Comparison of ENCODE assay signal across 15 mouse cellular contexts in the genomic region with DNA sequence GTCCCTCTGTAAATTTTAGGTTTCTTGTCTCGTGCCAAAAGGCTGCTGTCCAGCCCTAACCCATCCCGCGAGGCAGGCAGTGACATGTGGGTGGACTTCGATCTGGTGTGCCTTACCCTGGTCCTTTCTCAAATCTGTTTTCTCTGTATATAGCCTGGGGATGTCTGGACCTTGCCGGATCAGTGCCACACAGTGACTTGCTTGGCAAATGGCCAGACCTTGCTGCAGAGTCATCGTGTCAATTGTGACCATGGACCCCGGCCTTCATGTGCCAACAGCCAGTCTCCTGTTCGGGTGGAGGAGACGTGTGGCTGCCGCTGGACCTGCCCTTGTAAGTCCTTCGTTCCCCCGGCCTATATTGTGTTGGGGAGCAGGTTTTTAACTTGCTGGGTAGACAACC. TPM values are rescaled to one million over a fixed set of nuclear protein-coding genes. Genes with fewer than 3 reads are reported as not detected.
"Had no signal": no experiment of that assay in that cellular context is flagged by ENCODE, and none has a peak within 500 bp of the region (broad histone marks: within the 10 kb centered on the region; RNA-seq: fewer than 3 reads in every experiment).

No protein-coding gene starts in this region.

- H3K36me3 ChIP-seq: kidney, embryonic 15.5 days; limb, embryonic 10.5 days; liver, embryonic 13.5 days; midbrain, embryonic 12.5 days; neural tube, embryonic 13.5 days had no signal

- H3K4me2 ChIP-seq: kidney, embryonic 15.5 days; liver, embryonic 13.5 days; midbrain, embryonic 12.5 days; neural tube, embryonic 13.5 days had no signal

- H3K9me3 ChIP-seq: kidney, embryonic 15.5 days; limb, embryonic 10.5 days; liver, embryonic 13.5 days; midbrain, embryonic 12.5 days; neural tube, embryonic 13.5 days had no signal

- H3K27ac ChIP-seq: kidney, embryonic 15.5 days; layer of hippocampus, adult 2 months; limb, embryonic 10.5 days; liver, embryonic 13.5 days; midbrain, embryonic 12.5 days; neural tube, embryonic 13.5 days had no signal

- ATAC-seq: midbrain, embryonic 16.5 days had no signal

- H3K9ac ChIP-seq: kidney, embryonic 15.5 days; liver, embryonic 13.5 days; midbrain, embryonic 12.5 days; neural tube, embryonic 13.5 days had no signal

- H3K27me3 ChIP-seq: kidney, embryonic 15.5 days; liver, embryonic 13.5 days; midbrain, embryonic 12.5 days; neural tube, embryonic 13.5 days had no signal

- H3K4me3 ChIP-seq: kidney, embryonic 15.5 days; layer of hippocampus, adult 2 months; limb, embryonic 10.5 days; liver, embryonic 13.5 days; midbrain, embryonic 12.5 days; neural tube, embryonic 13.5 days had no signal

- H3K4me1 ChIP-seq: kidney, embryonic 15.5 days; limb, embryonic 10.5 days; liver, embryonic 13.5 days; midbrain, embryonic 12.5 days; neural tube, embryonic 13.5 days had no signal

- DNase-seq: kidney, adult 18-20 months; liver, embryonic 13.5 days; lung, adult 18-20 months; retina, postnatal 1 day; right cerebral cortex, postnatal 4 days; spleen, adult 18-20 months; thymus, adult 18-20 months; thymus, postnatal 14 days had no signal

RNA-seq across cellular contexts. Expression of a gene that starts 41.3 kb away (rescaled TPM):
- total RNA-seq: megakaryocyte-erythroid progenitor cell, adult 5-6 weeks had no signal
